Mouse (Mus musculus) CH12.LX (cell line): ENCODE measurements around the gene Slc26a8.

ENCODE experiments used
- BHLHE40 ChIP-seq: IDR thresholded peaks from 2 replicates; pipeline ENCODE4 v1.6.1; 2011; ENCODE audit warnings: mild to moderate bottlenecking, low read depth, low read length, improper control_type of control experiment
- CHD1 ChIP-seq: IDR thresholded peaks from 2 replicates; pipeline ENCODE4 v1.6.1; 2012; ENCODE audit warnings: low read depth, low read length, improper control_type of control experiment, inconsistent platforms
- CHD2 ChIP-seq: IDR thresholded peaks from 2 replicates; pipeline ENCODE4 v1.6.1; 2011; ENCODE audit warnings: low read length, improper control_type of control experiment
- CTCF ChIP-seq, 2 experiments: IDR thresholded peaks in 1 of 2; conservative IDR thresholded peaks in 1 of 2; 2 replicates each; pipeline ENCODE4 v1.5.1; 2011 to 2012; ENCODE audit warnings: low read depth in 2 of 2, low read length in 2 of 2, improper control_type of control experiment in 1 of 2, inconsistent platforms in 1 of 2, mild to moderate bottlenecking in 1 of 2, moderate library complexity in 1 of 2
- JUND ChIP-seq: conservative IDR thresholded peaks from 2 replicates; pipeline ENCODE4 v1.6.1; 2011; ENCODE audit warnings: low read depth, low read length, improper control_type of control experiment
- KAT2A ChIP-seq: IDR thresholded peaks from 2 replicates; pipeline ENCODE4 v1.6.1; 2012; ENCODE audit warnings: low read length, improper control_type of control experiment, inconsistent platforms; ENCODE audit not compliant: insufficient replicate concordance
- MYC ChIP-seq: IDR thresholded peaks from 2 replicates; pipeline ENCODE4 v1.6.1; 2011; ENCODE audit warnings: low read depth, mild to moderate bottlenecking, improper control_type of control experiment, low read length
- POLR2A ChIP-seq: IDR thresholded peaks from 2 replicates; pipeline ENCODE4 v1.6.1; 2011; ENCODE audit warnings: low read depth, mild to moderate bottlenecking, improper control_type of control experiment, low read length
- SMC3 ChIP-seq: IDR thresholded peaks from 2 replicates; pipeline ENCODE4 v1.6.1; 2011; ENCODE audit warnings: low read depth, low read length, improper control_type of control experiment
- TBP ChIP-seq: conservative IDR thresholded peaks from 2 replicates; pipeline ENCODE4 v1.6.1; 2011; ENCODE audit warnings: low read depth, low read length, improper control_type of control experiment
- TCF12 ChIP-seq: IDR thresholded peaks from 2 replicates; pipeline ENCODE4 v1.6.1; 2014; ENCODE audit warnings: low read depth, mild to moderate bottlenecking, inconsistent platforms, low read length, improper control_type of control experiment
- UBTF ChIP-seq: IDR thresholded peaks from 2 replicates; pipeline ENCODE4 v1.6.1; 2012; ENCODE audit warnings: low read depth, mild to moderate bottlenecking, inconsistent platforms, low read length, improper control_type of control experiment, moderate library complexity
- ZNF384 ChIP-seq: IDR thresholded peaks from 2 replicates; pipeline ENCODE4 v1.6.1; 2012; ENCODE audit warnings: low read depth, low read length, improper control_type of control experiment, inconsistent platforms

GRCm38 (mm10) chr17:28683601-28684000 is 6.4 kb downstream of the Slc26a8 start:
- TF ChIP-seq CTCF (conservative IDR thresholded peaks at IDR 0.05 in 1 of 2, IDR thresholded peaks at IDR 0.05 in 1 of 2; ENCODE audit: low read depth in 2 of 2, low read length in 2 of 2) (no peak), CHD1 (no peak), JUND (no peak), TBP (no peak), UBTF (no peak), CHD2 (no peak), MYC (no peak), KAT2A (no peak), ZNF384 (no peak), BHLHE40 (no peak), POLR2A (no peak), TCF12 (no peak), SMC3 (no peak)
